Comparison of ENCODE assay signal across 7 mouse cellular contexts in the genomic region with DNA sequence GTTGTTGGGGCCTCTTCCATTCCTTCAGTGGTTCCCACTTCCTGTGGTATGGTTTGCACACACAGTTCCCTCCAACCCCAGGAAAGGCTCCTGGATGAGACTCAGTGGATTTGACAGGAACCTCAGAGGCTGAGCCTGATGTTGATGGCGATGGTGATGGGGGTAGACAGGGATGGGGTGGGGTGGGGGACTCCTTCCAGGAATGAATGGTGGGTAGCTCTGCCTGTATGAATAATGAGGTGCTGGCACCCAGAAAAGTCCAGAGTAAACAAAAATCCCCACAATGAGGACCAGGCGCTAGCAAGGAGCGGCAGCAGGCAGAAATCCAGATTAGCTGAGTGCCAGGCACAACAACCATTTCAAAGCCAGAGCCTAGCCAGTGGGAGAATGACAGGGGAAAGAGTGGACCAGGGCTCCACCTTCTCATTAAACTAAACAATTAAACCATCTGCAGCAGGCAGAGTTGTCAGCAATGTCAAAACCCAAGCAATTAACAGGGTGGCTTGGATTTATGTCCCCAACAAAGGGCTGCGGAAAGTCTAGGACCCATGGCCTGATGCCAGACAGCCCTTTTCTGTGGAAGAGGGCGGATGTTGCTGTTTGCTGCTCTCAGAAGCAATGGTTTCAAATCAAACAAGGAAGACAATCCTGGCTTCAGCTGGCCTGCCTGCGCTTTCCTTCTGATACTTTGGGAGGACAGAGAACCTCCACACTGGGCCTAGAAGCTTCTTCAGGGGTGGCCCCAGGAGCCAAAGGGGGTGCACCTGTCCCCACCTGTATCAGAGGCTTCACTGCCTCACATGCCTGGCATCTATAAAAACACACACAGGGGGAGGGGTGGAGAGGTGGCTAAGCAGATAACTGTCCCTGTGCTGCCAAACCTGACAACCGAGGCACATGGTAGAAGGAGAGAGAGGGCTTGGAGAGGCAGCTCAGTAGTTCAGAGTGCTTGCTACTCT. TPM values are rescaled to one million over a fixed set of nuclear protein-coding genes. Genes with fewer than 3 reads are reported as not detected.
DNase-seq lines count a peak whose midpoint lies in the region; ATAC-seq and TF ChIP-seq lines count a peak whose summit lies in the region.

No protein-coding gene starts in this region.

- H3K27me3 ChIP-seq in kidney, embryonic 15.5 days, result peaks cover 15% of the 10 kb centered on the region

- H3K4me2 ChIP-seq in kidney, embryonic 15.5 days, result no peak overlapping the region

- H3K4me3 ChIP-seq in kidney, embryonic 15.5 days (replicated peaks), result no peak overlapping the region

- no peak overlapping the region for H3K9ac ChIP-seq in kidney, embryonic 15.5 days

- WGBS in kidney, embryonic 15.5 days, result 41% methylated on average over 7 of the region's 7 CpGs

- H3K4me1 ChIP-seq in kidney, embryonic 15.5 days, result peaks cover 15% of the 10 kb centered on the region

- no peak for TF ChIP-seq CTCF in brain, embryonic 14.5 days (IDR thresholded peaks at IDR 0.05; ENCODE audit: borderline replicate concordance, extremely low read depth, insufficient read depth, insufficient read length)

- H3K9me3 ChIP-seq in kidney, embryonic 15.5 days (replicated peaks), result no peaks in the 10 kb centered on the region

- peak overlapping the region; percentile 73 for H3K27ac ChIP-seq in kidney, embryonic 15.5 days

- peak; percentile 88 for DNase-seq in Muller cell, postnatal 12 days (ENCODE audit: inconsistent ontology term)
- DNase-seq in brain, embryonic 14.5 days (ENCODE audit: low read depth), result peak; percentile 97
- DNase-seq in lung, postnatal 36 days, result peak; percentile 21
- DNase-seq in natural killer cell, adult 2 months (ENCODE audit: low spot score in 2 of 2), result no peak
- no peak for DNase-seq in thymus, postnatal 14 days
- DNase-seq in cerebellum, postnatal 4 days (ENCODE audit: low spot score in 2 of 2), result no peak

- TF ChIP-seq POLR2A in brain, embryonic 14.5 days (IDR thresholded peaks at IDR 0.05; ENCODE audit: borderline replicate concordance, extremely low read depth, insufficient read depth, insufficient read length, poor library complexity, severe bottlenecking), result no peak

- ATAC-seq in kidney, embryonic 15.5 days (replicated peaks; ENCODE audit: low FRiP score), result peak; percentile 52

- H3K36me3 ChIP-seq in kidney, embryonic 15.5 days, result no peaks in the 10 kb centered on the region

RNA-seq across cellular contexts. Expression of a gene that starts 44.4 kb away (rescaled TPM):
- polyA plus RNA-seq in brain, embryonic 14.5 days (2012; rRNA removed), result 0.34 and 0.44 TPM in 2 replicates
- 0.82 TPM in 2 replicates for polyA plus RNA-seq in kidney, embryonic 15.5 days (2015; fragmentation: Nextera tagmentation; extraction: Ambion mirVana)

Comparison
In these comparisons a context has a peak if more than half of its experiments do, and no peak if none do; other contexts are left out.
1. DNase-seq: peak in Muller cell, postnatal 12 days (single experiment), brain, embryonic 14.5 days (single experiment) and lung, postnatal 36 days (single experiment); none in natural killer cell, adult 2 months (0 of 2), thymus, postnatal 14 days (single experiment) and cerebellum, postnatal 4 days (0 of 2).